Comparison of ENCODE assay signal across 9 mouse cellular contexts in the genomic region with DNA sequence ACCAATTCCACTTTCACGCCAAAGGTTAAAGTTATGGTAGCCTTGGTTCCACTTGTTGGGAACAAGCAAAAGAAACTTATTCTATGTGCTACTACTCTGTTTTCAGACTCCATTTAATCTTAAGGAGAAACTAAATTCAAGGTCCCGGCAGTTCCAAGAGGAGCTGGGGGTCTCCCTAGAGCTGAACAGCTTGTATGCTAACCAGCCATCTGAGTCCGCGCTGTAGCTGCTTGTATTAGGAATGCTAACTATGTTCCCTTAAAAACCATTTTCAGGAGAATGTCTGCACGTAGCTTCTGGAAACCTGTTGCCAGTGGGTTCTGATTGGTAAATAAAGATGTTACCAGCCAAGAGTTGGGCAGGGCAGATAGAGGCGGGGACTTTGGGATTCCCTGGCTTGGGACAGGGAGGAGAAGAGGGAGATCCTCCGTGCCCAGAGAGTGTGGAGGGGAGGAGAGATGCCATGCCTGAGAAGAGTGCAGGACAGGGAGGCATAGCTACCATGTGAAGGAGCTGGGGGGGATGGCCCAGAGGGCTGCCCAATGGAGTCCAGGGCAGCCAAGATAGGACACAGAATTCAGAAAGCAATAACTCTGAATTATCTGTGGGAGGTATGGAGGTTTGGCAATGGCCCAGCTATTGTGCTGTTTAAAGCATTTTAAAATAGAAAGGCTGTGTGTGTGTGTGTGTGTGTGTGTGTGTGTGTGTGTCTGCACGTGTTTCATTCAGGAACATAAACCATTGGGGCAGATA.
"Had no signal": no experiment of that assay in that cellular context is flagged by ENCODE, and none has a peak within 500 bp of the region (broad histone marks: within the 10 kb centered on the region; RNA-seq: fewer than 3 reads in every experiment).

No protein-coding gene starts in this region.

- H3K27ac ChIP-seq: kidney, postnatal 0 days; limb, embryonic 15.5 days; liver, embryonic 12.5 days; midbrain, embryonic 13.5 days; neural tube, embryonic 15.5 days had no signal

- H3K4me3 ChIP-seq: limb, embryonic 15.5 days; liver, embryonic 12.5 days; midbrain, embryonic 13.5 days; myocyte; neural tube, embryonic 15.5 days had no signal

- H3K27me3 ChIP-seq: limb, embryonic 15.5 days; liver, embryonic 12.5 days; midbrain, embryonic 13.5 days; neural tube, embryonic 15.5 days had no signal

- ATAC-seq: liver, embryonic 12.5 days; midbrain, embryonic 13.5 days had no signal

- H3K4me1 ChIP-seq: limb, embryonic 15.5 days; liver, embryonic 12.5 days; midbrain, embryonic 13.5 days; neural tube, embryonic 15.5 days had no signal

- H3K9ac ChIP-seq: limb, embryonic 15.5 days; liver, embryonic 12.5 days; midbrain, embryonic 13.5 days; neural tube, embryonic 15.5 days had no signal

- H3K4me2 ChIP-seq: limb, embryonic 15.5 days; liver, embryonic 12.5 days; midbrain, embryonic 13.5 days; neural tube, embryonic 15.5 days had no signal

- H3K9me3 ChIP-seq: limb, embryonic 15.5 days; liver, embryonic 12.5 days; midbrain, embryonic 13.5 days; neural tube, embryonic 15.5 days had no signal

- H3K36me3 ChIP-seq: limb, embryonic 15.5 days; liver, embryonic 12.5 days; midbrain, embryonic 13.5 days; neural tube, embryonic 15.5 days had no signal

- DNase-seq: kidney, adult 9 months; left cerebral cortex, postnatal 4 days; thymus, postnatal 4 days had no signal
